Mouse (Mus musculus): ENCODE results near the gene Gm10322.

Gm10322 gene

GRCm38 (mm10) chr10:59602043-59602442 lies 13.8 kb upstream of the Gm10322 start:
- no peak for DNase-seq (ENCODE audit: low spot score)

GRCm38 (mm10) chr10:59602891-59603290 lies 13.0 kb upstream of the Gm10322 start:
- no peak for DNase-seq (ENCODE audit: low spot score)

DNA sequence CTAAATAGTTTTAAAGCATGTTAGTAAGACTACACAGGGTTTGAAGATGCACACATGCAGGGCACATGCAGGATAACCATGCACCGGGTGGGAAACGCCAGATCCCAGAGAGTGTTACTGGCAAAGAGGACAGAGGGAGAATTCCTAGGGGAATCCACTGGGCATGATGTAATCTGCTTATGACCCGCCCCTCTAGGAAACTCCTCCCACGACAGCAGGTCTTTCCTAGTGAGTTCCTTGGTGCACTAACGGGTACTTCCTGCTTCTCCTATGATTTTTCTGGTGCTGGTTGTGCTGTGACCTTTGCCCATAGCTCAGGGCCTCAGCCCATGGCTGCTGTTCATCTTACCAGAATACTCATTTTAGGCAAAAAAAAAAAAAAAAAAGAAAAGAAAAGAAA lies 12.0 kb upstream of the Gm10322 start:
- no peak for DNase-seq (ENCODE audit: low spot score)

DNA sequence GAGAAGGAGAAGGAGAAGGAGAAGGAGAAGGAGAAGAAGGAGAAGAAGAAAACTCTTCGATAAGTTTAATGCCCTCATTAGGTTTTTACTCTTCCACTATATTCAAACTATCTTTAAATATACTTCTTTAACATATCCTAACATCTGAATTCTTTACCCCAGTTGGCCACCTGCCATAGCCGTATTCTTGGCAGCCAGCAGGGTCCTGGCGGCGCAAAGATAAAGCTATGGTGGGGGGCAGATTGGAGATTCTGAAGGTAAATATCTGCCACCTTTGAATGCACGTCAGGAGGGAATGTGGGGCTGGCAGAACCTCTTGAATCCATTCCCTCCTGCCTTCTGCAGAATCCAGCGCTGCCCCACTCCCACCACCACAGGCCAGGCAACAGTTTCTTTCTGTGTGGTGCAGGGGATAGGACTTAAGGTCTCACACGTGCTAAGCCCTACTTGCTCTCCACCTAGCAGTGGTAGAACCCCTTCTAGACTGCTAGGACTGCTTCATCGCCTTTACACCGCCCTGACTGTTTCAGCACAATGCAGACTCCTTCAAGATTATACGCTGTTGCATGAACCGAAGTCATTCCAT lies 10.9 kb upstream of the Gm10322 start:
- no peak for DNase-seq (ENCODE audit: low spot score)

DNA sequence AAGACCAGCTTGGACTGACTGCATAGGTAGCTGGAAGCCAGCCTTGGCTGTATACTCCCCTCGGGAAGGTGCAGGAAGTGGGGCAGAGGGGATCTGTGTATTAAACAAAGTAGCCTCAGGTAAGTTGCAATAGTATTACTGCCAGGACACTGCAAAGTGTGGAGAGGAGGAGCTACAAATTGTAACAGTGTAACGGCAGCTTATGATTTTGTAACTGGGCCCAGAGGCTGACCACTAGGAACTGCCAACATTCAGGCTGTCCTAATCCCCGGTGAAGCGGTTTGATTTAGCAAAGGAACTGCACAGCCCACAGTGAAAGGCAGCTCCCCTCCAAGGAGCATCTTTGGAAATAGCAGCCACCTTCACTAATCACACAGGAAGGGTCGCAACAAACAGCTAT lies 2.6 kb upstream of the Gm10322 start:
- DNase-seq (ENCODE audit: low spot score) = no peak

GRCm38 (mm10) chr10:59614141-59614540 lies 1.7 kb upstream of the Gm10322 start:
- DNase-seq (ENCODE audit: low spot score) = no peak

GRCm38 (mm10) chr10:59615411-59615810 lies 452 bp upstream of the Gm10322 start:
- no peak for DNase-seq (ENCODE audit: low spot score)

- peak; percentile 92 for DNase-seq (ENCODE audit: low spot score)
Observed at GRCm38 (mm10) chr10:59616522-59616921, 659 bp downstream of the Gm10322 start, which contains the start of gene Mcu. TSS of gene Mcu (minus strand) at chr10:59616692.

- no peak for DNase-seq (ENCODE audit: low spot score)
Observed at GRCm38 (mm10) chr10:59617776-59618175, 1.9 kb downstream of the Gm10322 start.

DNA sequence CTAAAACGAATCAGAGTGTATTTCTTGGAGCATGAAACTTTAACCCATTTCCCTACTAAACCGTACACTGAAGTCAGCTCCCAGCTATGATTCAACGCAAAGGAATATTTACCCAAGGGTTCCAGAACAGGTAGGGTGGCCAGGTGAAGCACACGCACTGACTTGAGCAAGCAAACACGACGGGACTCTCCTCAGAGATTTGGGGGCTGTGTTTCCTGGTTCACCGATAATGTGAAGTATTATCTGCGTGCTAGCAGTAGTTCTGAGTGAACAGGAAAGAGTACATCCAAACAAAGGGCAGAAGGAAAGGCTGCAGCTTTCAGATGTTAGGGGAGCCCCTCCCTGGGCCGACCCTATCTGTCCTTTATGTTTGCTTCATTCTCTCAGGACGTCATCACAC lies 5.5 kb downstream of the Gm10322 start:
- no peak for DNase-seq (ENCODE audit: low spot score)

GRCm38 (mm10) chr10:59623496-59623895 lies 7.6 kb downstream of the Gm10322 start:
- no peak for DNase-seq (ENCODE audit: low spot score)

- DNase-seq (ENCODE audit: low spot score) = no peak
Observed at GRCm38 (mm10) chr10:59628641-59629505, 13.0 kb downstream of the Gm10322 start.

DNA sequence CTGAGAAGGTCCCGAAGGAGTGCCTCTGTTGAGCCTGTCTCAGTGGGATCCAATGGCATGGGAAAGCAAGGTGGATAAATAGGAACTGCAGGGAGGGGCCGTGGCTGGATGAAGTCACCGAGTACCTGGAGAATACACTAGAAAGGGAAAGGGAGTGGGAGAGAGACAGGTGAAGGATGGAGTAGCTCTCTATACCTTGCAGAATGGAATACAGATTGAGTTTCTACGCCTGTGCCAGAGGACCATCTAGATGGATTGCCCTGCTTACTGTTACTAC lies 13.6 kb downstream of the Gm10322 start:
- DNase-seq (ENCODE audit: low spot score) = no peak

DNA sequence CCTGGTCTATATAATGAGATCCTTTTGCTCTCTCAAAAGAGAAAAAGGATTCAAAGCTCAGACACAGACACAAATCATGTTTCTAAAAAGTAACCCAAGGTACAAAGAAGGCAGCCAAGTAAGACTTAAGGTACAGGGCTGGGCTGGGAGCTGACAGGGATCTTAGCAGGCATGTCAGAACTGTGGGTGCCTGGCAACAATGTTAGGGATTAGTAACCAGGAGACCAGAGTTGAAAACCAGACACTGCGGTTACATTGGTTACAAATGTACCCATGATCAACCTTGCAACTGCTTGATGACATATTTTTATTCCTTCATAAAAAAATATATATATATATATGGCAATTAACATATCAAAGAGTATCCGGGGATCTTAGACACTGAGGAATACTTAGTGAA lies 20.2 kb downstream of the Gm10322 start:
- DNase-seq (ENCODE audit: low spot score) = no peak

DNA sequence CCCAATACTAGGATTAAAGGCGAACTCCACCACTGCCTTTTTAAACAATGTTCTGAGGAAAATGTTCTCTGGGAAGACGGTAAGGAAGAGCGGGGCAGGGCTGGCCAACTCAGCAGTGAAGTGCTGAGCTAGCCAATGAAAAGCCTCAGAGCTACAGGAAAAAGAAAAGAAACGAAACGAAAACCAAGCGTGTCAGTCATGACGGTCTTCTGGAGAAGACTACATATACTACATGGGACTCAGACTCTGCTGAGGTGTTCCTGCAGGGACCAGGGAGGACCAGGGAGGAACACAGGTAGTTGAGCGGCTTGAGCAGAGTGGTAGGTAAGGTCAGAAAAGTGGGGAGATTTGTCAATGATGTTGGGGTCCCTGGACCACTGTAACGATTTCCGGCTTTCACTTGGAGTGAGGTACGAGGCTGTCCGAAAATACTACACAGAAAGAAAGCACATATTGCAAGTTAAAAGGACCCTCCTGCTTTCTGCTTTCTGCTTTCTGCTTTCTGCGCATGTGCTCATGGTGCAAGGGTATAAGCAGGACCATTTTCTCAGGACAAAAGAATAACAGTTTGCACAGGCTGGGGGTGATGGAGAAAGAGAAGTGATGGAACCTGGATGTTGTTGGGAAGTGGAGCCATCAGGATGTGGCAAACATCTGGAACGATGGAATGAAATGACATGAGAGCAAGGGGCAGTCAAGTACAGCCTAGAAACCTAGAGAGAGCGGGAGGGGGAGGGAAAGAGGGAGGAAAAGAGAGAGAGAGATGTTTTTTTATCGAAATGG lies 21.1 kb downstream of the Gm10322 start:
- DNase-seq (ENCODE audit: low spot score) = no peak

- DNase-seq (ENCODE audit: low spot score) = no peak
Observed at GRCm38 (mm10) chr10:59637596-59638124, 21.8 kb downstream of the Gm10322 start.

GRCm38 (mm10) chr10:59638576-59638975 lies 22.7 kb downstream of the Gm10322 start:
- DNase-seq (ENCODE audit: low spot score) = no peak

DNA sequence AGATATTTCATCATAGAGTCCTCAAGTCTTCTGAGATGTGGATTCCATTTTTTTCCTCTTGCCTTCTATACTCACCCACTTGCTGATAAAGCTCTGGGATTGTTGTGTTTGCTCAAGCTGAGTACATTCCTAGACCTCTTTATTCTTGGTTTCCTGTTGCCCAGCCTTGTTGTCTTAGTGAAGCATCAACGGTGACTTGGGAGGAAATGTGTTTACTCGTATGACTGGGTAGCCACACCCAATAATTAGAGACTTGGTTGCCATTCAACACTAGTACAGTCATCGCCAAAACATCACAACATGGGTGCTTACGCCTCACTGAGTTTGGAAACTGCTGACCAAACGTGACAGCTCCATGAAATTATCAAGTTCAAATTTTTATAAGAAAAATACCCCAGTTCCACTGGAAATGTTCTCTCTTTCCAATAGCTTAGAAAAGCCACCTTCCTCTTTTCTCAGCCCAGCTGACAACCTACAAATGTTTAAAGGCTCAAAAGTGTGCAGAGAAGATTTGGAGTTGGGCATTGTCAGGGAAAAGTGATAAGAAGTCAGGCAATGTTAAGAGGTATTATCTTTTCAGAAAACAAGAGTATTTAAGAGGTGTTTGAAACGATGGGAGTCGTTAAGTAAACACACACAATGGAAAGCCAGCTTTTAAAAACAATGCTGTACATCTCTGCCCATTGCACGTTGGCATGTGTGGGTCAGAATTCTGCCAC lies 27.0 kb downstream of the Gm10322 start:
- no peak for DNase-seq (ENCODE audit: low spot score)

- DNase-seq (ENCODE audit: low spot score) = no peak
Observed at GRCm38 (mm10) chr10:59643645-59644044, 27.8 kb downstream of the Gm10322 start.

GRCm38 (mm10) chr10:59644710-59645109 lies 28.8 kb downstream of the Gm10322 start:
- DNase-seq (ENCODE audit: low spot score) = no peak

- no peak for DNase-seq (ENCODE audit: low spot score)
Observed at GRCm38 (mm10) chr10:59645153-59645552, 29.3 kb downstream of the Gm10322 start.

- DNase-seq (ENCODE audit: low spot score) = no peak
Observed at GRCm38 (mm10) chr10:59646821-59647378, 31.0 kb downstream of the Gm10322 start.
